In the genomic region with DNA sequence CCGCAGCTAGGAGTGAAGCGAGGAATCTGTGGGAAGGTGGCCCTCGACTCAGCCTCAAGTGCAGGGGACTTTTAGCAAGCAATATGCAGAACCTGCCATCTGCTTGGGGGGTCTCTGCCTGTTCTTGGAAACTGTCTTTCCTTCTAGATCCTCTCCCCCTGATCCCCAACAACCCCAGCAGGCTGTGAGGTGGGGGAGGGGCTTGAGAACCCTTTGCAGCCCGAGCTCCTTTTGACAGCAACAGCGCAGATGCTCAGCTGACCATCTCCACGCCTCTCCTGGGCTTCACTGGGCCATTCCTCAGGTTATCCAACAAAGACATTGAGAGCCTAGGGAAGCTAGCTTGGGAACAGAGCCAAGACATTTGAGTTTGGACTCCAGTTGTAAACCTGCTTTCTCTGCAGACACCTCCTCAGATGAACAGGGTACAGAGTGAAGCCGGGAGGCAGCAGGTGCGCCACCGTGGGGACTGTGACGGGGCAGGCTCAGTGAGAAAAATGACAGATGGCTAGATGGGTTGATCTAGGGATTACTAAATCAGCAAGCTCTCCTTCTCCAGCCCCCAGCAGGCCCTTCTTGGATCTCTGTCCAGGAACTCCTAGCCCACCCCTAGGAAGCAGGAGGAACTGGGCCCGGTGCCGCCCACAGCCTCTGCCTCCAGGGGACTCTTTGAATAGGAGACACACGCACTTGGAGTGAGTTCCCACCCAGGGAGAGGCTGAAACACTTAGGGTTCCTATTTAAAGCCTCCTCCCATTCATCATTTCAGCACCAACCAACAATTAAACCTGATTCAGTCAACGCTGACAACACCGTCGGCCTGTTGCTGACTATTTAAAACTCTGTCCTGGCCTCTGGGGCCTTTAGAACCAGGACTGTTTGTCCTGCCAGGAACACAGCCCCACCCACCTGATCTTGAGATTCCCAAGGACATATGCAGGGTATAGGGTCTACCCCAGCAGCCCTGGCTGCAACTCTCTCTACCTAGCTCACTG, we compare ENCODE assay signal across 9 mouse cellular contexts.
DNase-seq lines count a peak whose midpoint lies in the region; ATAC-seq and TF ChIP-seq lines count a peak whose summit lies in the region.
"Had no signal": no experiment of that assay in that cellular context is flagged by ENCODE, and none has a peak within 500 bp of the region (broad histone marks: within the 10 kb centered on the region; RNA-seq: fewer than 3 reads in every experiment).

No protein-coding gene starts in this region.

- no peak overlapping the region for H3K4me2 ChIP-seq in kidney, embryonic 15.5 days
- H3K4me2 ChIP-seq in kidney, embryonic 16.5 days (replicated peaks; ENCODE audit: low read depth, low read length) = no peak overlapping the region
- H3K4me2 ChIP-seq in limb, embryonic 14.5 days (replicated peaks; ENCODE audit: low read depth, low read length, severe bottlenecking) = no peak overlapping the region

- no peaks in the 10 kb centered on the region for H3K9me3 ChIP-seq in kidney, embryonic 15.5 days (replicated peaks)
- no peaks in the 10 kb centered on the region for H3K9me3 ChIP-seq in kidney, embryonic 16.5 days (ENCODE audit: low read length)
- H3K9me3 ChIP-seq in limb, embryonic 14.5 days (ENCODE audit: control insufficient read depth, low read length) = no peaks in the 10 kb centered on the region

- peak; percentile 65 to 76 for DNase-seq in cerebellum, adult 2 months
- DNase-seq in heart, adult 8-10 months (ENCODE audit: low spot score) = peak; percentile 62
- DNase-seq in limb, embryonic 14.5 days (ENCODE audit: low spot score) = no peak
- peak; percentile 58 for DNase-seq in thymus, postnatal 0 days (ENCODE audit: low spot score)
- DNase-seq in ovary, postnatal 36 days (ENCODE audit: low spot score) = no peak
- no peak for DNase-seq in embryo, embryonic 9.5 days (ENCODE audit: extremely low spot score)

- no peaks in the 10 kb centered on the region for H3K27me3 ChIP-seq in kidney, embryonic 15.5 days
- no peaks in the 10 kb centered on the region for H3K27me3 ChIP-seq in kidney, embryonic 16.5 days (ENCODE audit: insufficient read depth, low read length)
- no peaks in the 10 kb centered on the region for H3K27me3 ChIP-seq in cerebellum, adult 2 months (ENCODE audit: control insufficient read depth, insufficient read depth, low read length)
- H3K27me3 ChIP-seq in limb, embryonic 14.5 days (ENCODE audit: control insufficient read depth, insufficient read depth, low read length) = no peaks in the 10 kb centered on the region
- H3K27me3 ChIP-seq: Patski had no signal

- no peaks in the 10 kb centered on the region for H3K36me3 ChIP-seq in kidney, embryonic 15.5 days
- no peaks in the 10 kb centered on the region for H3K36me3 ChIP-seq in kidney, embryonic 16.5 days (ENCODE audit: insufficient read depth, low read length)
- no peaks in the 10 kb centered on the region for H3K36me3 ChIP-seq in limb, embryonic 14.5 days (ENCODE audit: control insufficient read depth, insufficient read depth, low read length)

- WGBS in kidney, embryonic 15.5 days = 54% methylated on average over 16 of the region's 16 CpGs
- WGBS in kidney, embryonic 16.5 days = 47% methylated on average over 16 of the region's 16 CpGs
- 19% methylated on average over 16 of the region's 16 CpGs for WGBS in cerebellum, adult 2 months
- WGBS in limb, embryonic 14.5 days = 47% methylated on average over 16 of the region's 16 CpGs

- no peak overlapping the region for H3K4me3 ChIP-seq in kidney, embryonic 15.5 days (replicated peaks)
- H3K4me3 ChIP-seq in kidney, embryonic 16.5 days (ENCODE audit: low read length) = no peak overlapping the region
- H3K4me3 ChIP-seq in cerebellum, adult 2 months (replicated peaks; ENCODE audit: insufficient read depth, low read depth, low read length) = no peak overlapping the region
- no peak overlapping the region for H3K4me3 ChIP-seq in limb, embryonic 14.5 days (replicated peaks; ENCODE audit: low read length)

- peaks cover 58% of the 10 kb centered on the region for H3K4me1 ChIP-seq in kidney, embryonic 15.5 days
- H3K4me1 ChIP-seq in kidney, embryonic 16.5 days (ENCODE audit: insufficient read depth, low read length) = peaks cover 50% of the 10 kb centered on the region
- peaks cover 5% of the 10 kb centered on the region for H3K4me1 ChIP-seq in cerebellum, adult 2 months (ENCODE audit: control insufficient read depth, insufficient read depth, low read length)
- peaks cover 12% of the 10 kb centered on the region; the same call in 1 of the 2 replicates for H3K4me1 ChIP-seq in limb, embryonic 14.5 days (ENCODE audit: control insufficient read depth, insufficient read depth, low read length)

- no peak overlapping the region for H3K9ac ChIP-seq in kidney, embryonic 15.5 days
- H3K9ac ChIP-seq in kidney, embryonic 16.5 days (replicated peaks; ENCODE audit: low read length) = no peak overlapping the region; the same call in 1 of the 2 replicates
- no peak overlapping the region for H3K9ac ChIP-seq in limb, embryonic 14.5 days (ENCODE audit: low read depth, low read length, severe bottlenecking)

- no peak for ATAC-seq in kidney, embryonic 15.5 days (replicated peaks; ENCODE audit: low FRiP score)
- no peak for ATAC-seq in kidney, embryonic 16.5 days (ENCODE audit: low FRiP score, low TSS enrichment)
- peak; percentile 38; the same call in 1 of the 2 replicates for ATAC-seq in limb, embryonic 14.5 days (ENCODE audit: low FRiP score, low read depth)
- ATAC-seq: Patski had no signal

- peak overlapping the region; percentile 37; the same call in 1 of the 2 replicates for H3K27ac ChIP-seq in kidney, embryonic 15.5 days
- H3K27ac ChIP-seq in kidney, embryonic 16.5 days (ENCODE audit: low read length) = no peak overlapping the region
- H3K27ac ChIP-seq in cerebellum, adult 2 months (ENCODE audit: insufficient read depth, low read length) = no peak overlapping the region
- H3K27ac ChIP-seq in limb, embryonic 14.5 days (replicated peaks; ENCODE audit: low read depth, low read length) = no peak overlapping the region

- no peak; the same call in 1 of the 2 replicates for TF ChIP-seq CTCF in cerebellum, adult 2 months (IDR thresholded peaks at IDR 0.05; ENCODE audit: borderline replicate concordance, insufficient read depth, low read depth, low read length)

- TF ChIP-seq POLR2A in cerebellum, adult 2 months (IDR thresholded peaks at IDR 0.05; ENCODE audit: borderline replicate concordance, insufficient read depth, low read length) = no peak
- no peak for TF ChIP-seq POLR2A in limb, embryonic 14.5 days (IDR thresholded peaks at IDR 0.05; ENCODE audit: borderline replicate concordance, extremely low read depth, insufficient read depth, insufficient read length)

Comparison
In these comparisons a context has a peak if more than half of its experiments do, and no peak if none do; other contexts are left out.
1. DNase-seq: peak in cerebellum, adult 2 months (2 of 2), heart, adult 8-10 months (single experiment) and thymus, postnatal 0 days (single experiment); none in limb, embryonic 14.5 days (single experiment), ovary, postnatal 36 days (single experiment) and embryo, embryonic 9.5 days (single experiment).